Mouse (Mus musculus) adrenal gland, postnatal 10 days (tissue): ENCODE measurements around the gene Hacl1. TPM values are rescaled to one million over a fixed set of nuclear protein-coding genes. Genes with fewer than 3 reads are reported as not detected.

Source experiments
- DNase-seq: peaks from one replicate; pipeline ENCODE4 v3.0.0; 2021; ENCODE audit warnings: mixed read lengths
- total RNA-seq, 2 experiments: library from RNA; stranded (reverse); gene quantifications; 2 replicates each; pipeline ENCODE4 v1.2.3; 2021

The Hacl1 gene
- total RNA-seq, 2 experiments from 2014 or later = 86.3 to 159 TPM

- DNase-seq = peak; percentile 64
These were observed 21.6 kb upstream of the Hacl1 start for GRCm38 (mm10) chr14:31662555-31663211.

GRCm38 (mm10) chr14:31661671-31662554 lies 20.8 kb upstream of the Hacl1 start:
- peak; percentile 89 for DNase-seq

GRCm38 (mm10) chr14:31660312-31661093 lies 19.4 kb upstream of the Hacl1 start:
- no peak for DNase-seq

- DNase-seq = peak; percentile 69
These were observed 18.6 kb upstream of the Hacl1 start for GRCm38 (mm10) chr14:31659501-31660181.

- no peak for DNase-seq
These were observed 17.1 kb upstream of the Hacl1 start for GRCm38 (mm10) chr14:31658126-31658680.

GRCm38 (mm10) chr14:31656857-31657645 lies 16.0 kb upstream of the Hacl1 start:
- DNase-seq = peak; percentile 83

GRCm38 (mm10) chr14:31656386-31656785 lies 15.3 kb upstream of the Hacl1 start:
- DNase-seq = no peak

- DNase-seq = no peak
These were observed 14.3 kb upstream of the Hacl1 start for GRCm38 (mm10) chr14:31655406-31655805.

GRCm38 (mm10) chr14:31654816-31655215 lies 13.7 kb upstream of the Hacl1 start:
- DNase-seq = no peak

GRCm38 (mm10) chr14:31653101-31653875 lies 12.2 kb upstream of the Hacl1 start:
- DNase-seq = no peak

GRCm38 (mm10) chr14:31652624-31653023 lies 11.5 kb upstream of the Hacl1 start:
- DNase-seq = no peak

- no peak for DNase-seq
These were observed 11.0 kb upstream of the Hacl1 start for GRCm38 (mm10) chr14:31652106-31652505.

GRCm38 (mm10) chr14:31651206-31651605 lies 10.1 kb upstream of the Hacl1 start:
- DNase-seq = no peak

GRCm38 (mm10) chr14:31650347-31650746 lies 9.3 kb upstream of the Hacl1 start:
- no peak for DNase-seq

- DNase-seq = no peak
These were observed 6.9 kb upstream of the Hacl1 start for GRCm38 (mm10) chr14:31647991-31648390.

- DNase-seq = no peak
These were observed 4.8 kb upstream of the Hacl1 start for GRCm38 (mm10) chr14:31645920-31646319.

- DNase-seq = no peak
These were observed 4.0 kb upstream of the Hacl1 start for GRCm38 (mm10) chr14:31644931-31645547.

- DNase-seq = peak; percentile 86
These were observed 3.2 kb upstream of the Hacl1 start for GRCm38 (mm10) chr14:31644183-31644830.
